Mouse (Mus musculus): ENCODE results near the gene Slc45a3. TPM values are rescaled to one million over a fixed set of nuclear protein-coding genes. Genes with fewer than 3 reads are reported as not detected.

Gene Slc45a3
- polyA plus RNA-seq, 1 experiment from 2014 or later = 2.1 TPM

DNA sequence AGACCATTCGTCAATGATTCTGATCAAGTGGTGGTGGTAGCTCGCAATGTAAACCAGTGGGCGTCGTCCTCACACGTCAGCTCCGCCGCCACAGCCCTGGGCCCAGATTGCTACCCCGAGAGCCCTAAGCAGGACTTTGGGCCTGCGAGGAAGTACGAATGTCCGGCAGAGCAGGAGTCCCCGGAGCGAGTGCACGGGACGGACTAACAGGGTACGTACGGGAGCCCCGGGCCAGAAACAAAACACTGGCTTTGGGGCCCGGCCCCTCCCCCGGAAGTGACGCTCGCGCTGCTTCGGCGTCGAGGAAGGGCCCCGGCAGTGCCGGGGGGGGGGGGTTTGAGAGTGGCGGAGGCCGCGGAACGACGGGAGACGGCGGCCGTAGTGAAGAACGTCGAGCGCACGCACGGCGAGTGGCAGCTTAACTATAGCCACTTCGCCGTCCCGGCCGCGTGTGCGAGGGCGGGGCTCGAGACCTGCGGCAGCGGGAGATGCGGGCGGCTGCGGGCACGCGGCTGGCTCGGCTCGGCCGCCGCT lies 44.6 kb downstream of the Slc45a3 start, which contains the start of gene Elk4:
Gene Elk4, plus strand, starts transcription at position 326 of the 534 bp plus-strand sequence.
- H3K9ac ChIP-seq (ENCODE audit: low read length) = peak within 1 kb of the TSS; percentile 99
- H3K27ac ChIP-seq (ENCODE audit: low read depth) = peak within 1 kb of the TSS; percentile 100
- peak within 1 kb of the TSS; percentile 83 for H3K4me2 ChIP-seq (ENCODE audit: low read length)
- H3K4me1 ChIP-seq (replicated peaks; ENCODE audit: control insufficient read depth, insufficient read depth, low read length) = peaks cover 12% of the 10 kb centered on the region
- no peaks in the 10 kb centered on the region for H3K9me3 ChIP-seq (ENCODE audit: control insufficient read depth, low read length)
- peak within 1 kb of the TSS; percentile 85 for H3K4me3 ChIP-seq (ENCODE audit: low read depth, low read length)
- no peaks in the 10 kb centered on the region for H3K36me3 ChIP-seq (ENCODE audit: control insufficient read depth, insufficient read depth, low read length)
- WGBS = under 1% methylated on average over 52 of the region's 61 CpGs
- H3K27me3 ChIP-seq (replicated peaks; ENCODE audit: control insufficient read depth, insufficient read depth, low read length) = no peaks in the 10 kb centered on the region
- DNase-seq (ENCODE audit: low spot score) = peak; percentile 98
- peak; percentile 89 for ATAC-seq (replicated peaks; ENCODE audit: low FRiP score, low TSS enrichment, low read depth)

DNA sequence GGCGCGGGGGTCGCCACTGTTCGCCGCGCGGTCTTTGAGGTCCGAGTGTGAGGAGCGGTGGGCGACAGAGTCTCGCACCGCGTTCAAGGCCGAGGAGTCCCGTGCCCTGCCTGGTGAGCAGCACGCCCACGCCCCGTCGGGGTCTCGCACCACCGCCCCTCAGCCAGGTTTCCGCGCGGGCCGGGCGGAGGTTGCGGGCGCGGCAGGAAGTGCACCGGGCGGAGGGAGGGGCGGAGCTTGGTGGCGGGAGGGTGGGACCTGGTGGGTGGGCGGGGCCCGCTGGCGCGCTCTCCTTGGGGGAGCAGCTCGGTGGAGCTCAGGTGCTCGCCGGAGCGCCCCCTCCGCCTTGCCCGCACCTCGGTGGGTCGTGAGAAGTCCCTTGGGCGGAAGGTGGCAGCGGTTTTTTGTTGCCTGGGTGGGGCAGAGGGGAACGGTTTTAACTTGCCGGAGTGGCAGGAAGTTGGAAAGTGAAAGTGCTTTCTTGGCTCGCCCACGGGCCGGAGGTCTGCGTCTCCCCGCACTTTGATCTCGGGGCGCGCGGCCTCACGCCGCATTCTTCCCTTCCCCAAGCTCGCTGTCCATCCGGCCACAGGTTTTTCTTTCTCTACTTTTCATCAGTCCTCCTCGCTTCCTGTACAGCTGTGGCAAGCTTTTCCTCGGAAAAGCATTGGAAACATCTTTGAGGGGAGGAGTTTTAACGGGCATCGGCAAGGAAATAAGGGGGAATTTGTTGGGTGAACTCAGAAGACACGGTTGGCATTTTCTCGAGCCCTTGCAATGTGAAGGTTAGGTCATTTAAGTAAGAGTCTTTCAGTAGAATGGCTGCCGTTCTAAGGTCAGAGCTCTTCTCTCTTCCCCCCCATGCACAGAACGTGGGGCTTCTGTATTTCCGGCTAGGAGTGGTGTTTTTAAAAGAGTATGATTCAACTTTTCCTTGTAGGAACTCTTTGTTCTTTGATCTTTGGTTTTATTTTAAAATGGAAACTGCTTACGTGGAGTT lies 45.4 kb downstream of the Slc45a3 start:
- peak; percentile 96 for DNase-seq (ENCODE audit: low spot score)
- peak; percentile 90 for ATAC-seq (replicated peaks; ENCODE audit: low FRiP score, low TSS enrichment, low read depth)
- peak overlapping the region; percentile 85 for H3K4me3 ChIP-seq (ENCODE audit: low read depth, low read length)
- peaks cover 12% of the 10 kb centered on the region for H3K4me1 ChIP-seq (replicated peaks; ENCODE audit: control insufficient read depth, insufficient read depth, low read length)
- H3K36me3 ChIP-seq (ENCODE audit: control insufficient read depth, insufficient read depth, low read length) = no peaks in the 10 kb centered on the region
- peak overlapping the region; percentile 100 for H3K27ac ChIP-seq (ENCODE audit: low read depth)
- peak overlapping the region; percentile 83 for H3K4me2 ChIP-seq (ENCODE audit: low read length)
- H3K9me3 ChIP-seq (ENCODE audit: control insufficient read depth, low read length) = no peaks in the 10 kb centered on the region
- no peaks in the 10 kb centered on the region for H3K27me3 ChIP-seq (replicated peaks; ENCODE audit: control insufficient read depth, insufficient read depth, low read length)
- H3K9ac ChIP-seq (ENCODE audit: low read length) = peak overlapping the region; percentile 99
- whole genome bisulfite sequencing = under 1% methylated on average over 70 of the region's 72 CpGs

DNA sequence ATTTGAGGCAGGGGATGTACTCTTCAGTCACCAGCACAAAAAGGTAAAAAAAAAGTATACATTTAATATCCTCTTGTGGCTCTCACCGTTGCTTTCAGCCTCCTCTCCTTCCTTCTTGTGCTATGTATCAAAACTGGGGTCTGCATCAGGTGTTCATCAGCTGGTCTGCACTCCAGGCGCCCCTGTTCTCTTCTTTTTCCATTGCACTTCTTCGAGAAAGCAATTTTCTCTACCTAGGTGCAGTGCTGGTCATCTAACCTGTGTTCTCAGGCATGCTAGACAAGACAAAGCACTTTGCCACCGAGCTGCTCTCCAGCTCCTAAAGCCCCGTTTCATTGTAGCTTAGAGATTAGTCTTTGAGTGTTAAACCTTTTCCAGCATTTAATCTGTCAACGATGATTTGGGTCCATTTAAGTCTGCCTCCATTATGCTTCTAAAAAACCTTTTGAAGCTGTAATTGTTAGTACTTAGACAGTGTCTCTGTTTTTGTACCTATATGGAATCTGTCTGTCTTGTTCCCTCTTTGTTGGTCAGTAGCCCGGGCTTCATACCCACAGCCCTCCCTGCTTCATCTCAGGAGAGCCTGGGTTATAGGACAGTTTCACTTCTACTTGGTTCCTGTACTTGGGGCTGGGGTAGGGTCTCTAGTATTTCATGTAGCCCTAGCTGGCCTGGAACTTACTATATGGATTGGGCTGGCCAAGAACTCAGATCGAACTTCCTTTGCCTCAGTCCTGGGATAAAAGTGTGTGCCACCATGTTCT lies 46.3 kb downstream of the Slc45a3 start:
- Histone ChIP-seq H3K9me3 (ENCODE audit: control insufficient read depth, low read length) (no peaks in the 10 kb centered on the region), H3K4me1 (replicated peaks; ENCODE audit: control insufficient read depth, insufficient read depth, low read length) (peaks cover 12% of the 10 kb centered on the region), H3K27me3 (replicated peaks; ENCODE audit: control insufficient read depth, insufficient read depth, low read length) (no peaks in the 10 kb centered on the region), H3K4me3 (ENCODE audit: low read depth, low read length) (peak overlapping the region; percentile 85), H3K4me2 (ENCODE audit: low read length) (peak overlapping the region; percentile 83), H3K27ac (ENCODE audit: low read depth) (no peak overlapping the region; the same call in 1 of the 2 replicates), H3K9ac (ENCODE audit: low read length) (peak overlapping the region; percentile 99), H3K36me3 (ENCODE audit: control insufficient read depth, insufficient read depth, low read length) (no peaks in the 10 kb centered on the region)
- DNase-seq (ENCODE audit: low spot score) = no peak
- 39% methylated on average over 8 of the region's 8 CpGs for WGBS
- no peak for ATAC-seq (replicated peaks; ENCODE audit: low FRiP score, low TSS enrichment, low read depth)

DNA sequence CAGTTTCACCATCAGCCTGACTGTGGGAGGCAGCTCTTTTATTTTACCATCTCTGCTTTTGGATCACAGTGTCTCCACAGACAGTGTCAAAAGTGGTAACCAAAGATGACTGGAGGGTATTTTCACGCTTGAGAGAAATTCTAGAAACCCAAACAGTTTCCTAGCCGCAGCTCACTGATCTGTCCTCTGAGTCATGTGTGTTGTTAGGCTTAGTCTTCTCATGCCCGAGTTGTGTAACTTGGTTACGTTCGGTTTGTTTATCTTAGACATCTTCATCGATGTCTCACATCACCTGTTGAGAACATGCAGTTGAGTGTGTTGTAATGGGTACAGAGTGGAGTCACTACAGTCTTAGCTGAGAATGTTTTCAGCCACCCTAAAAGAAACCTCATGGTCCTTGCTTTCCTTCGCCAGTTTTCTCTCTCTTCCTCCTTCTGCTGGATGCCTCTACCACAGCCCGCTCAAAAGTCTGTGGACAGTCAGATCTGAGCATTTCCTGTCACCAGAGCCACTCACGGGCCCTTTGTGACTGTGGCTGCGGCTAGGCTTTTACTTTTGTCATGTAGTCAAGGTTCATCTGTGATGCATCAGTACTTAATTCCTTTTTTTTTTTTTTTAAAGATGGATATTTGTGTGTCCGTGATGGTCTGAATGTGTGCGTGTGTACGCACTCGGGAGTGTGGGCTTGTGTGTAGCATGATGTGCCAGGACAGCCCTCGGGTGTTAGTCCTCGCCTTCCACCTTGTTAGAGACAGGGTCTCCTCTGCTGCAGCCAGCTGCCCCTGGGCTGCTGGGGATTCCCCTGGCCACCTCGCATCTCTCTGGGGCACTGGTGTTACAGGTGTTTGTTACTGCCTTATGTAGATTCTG lies 48.1 kb downstream of the Slc45a3 start:
- no peak overlapping the region for H3K9ac ChIP-seq (ENCODE audit: low read length)
- peaks cover 12% of the 10 kb centered on the region for H3K4me1 ChIP-seq (replicated peaks; ENCODE audit: control insufficient read depth, insufficient read depth, low read length)
- H3K27me3 ChIP-seq (replicated peaks; ENCODE audit: control insufficient read depth, insufficient read depth, low read length) = no peaks in the 10 kb centered on the region
- WGBS = 82% methylated on average over 17 of the region's 17 CpGs
- no peak for ATAC-seq (replicated peaks; ENCODE audit: low FRiP score, low TSS enrichment, low read depth)
- no peak for DNase-seq (ENCODE audit: low spot score)
- H3K4me2 ChIP-seq (ENCODE audit: low read length) = no peak overlapping the region
- peaks cover 17% of the 10 kb centered on the region for H3K36me3 ChIP-seq (ENCODE audit: control insufficient read depth, insufficient read depth, low read length)
- H3K27ac ChIP-seq (ENCODE audit: low read depth) = no peak overlapping the region
- H3K9me3 ChIP-seq (ENCODE audit: control insufficient read depth, low read length) = no peaks in the 10 kb centered on the region
- no peak overlapping the region for H3K4me3 ChIP-seq (ENCODE audit: low read depth, low read length)

DNA sequence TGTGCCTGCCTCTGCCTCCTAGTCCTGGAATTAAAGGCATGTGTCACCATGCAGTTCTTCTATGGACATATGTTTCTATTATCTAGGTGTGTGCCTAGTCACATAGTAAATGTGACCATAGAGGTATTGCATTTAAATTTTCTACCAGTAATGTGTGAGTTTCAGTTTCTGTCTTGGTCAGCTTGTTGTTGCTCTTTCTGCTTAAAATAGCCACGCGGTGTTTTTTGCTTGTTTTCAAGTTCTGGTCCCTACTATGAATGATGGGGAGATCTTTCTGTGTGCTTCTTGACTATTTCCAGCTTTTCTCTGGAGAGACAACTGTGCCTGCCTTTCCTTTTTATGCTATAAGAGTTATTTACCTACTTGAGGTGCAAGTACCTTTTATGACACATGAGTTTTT lies 49.0 kb downstream of the Slc45a3 start:
- Histone ChIP-seq H3K9me3 (ENCODE audit: control insufficient read depth, low read length) (no peaks in the 10 kb centered on the region), H3K4me3 (ENCODE audit: low read depth, low read length) (no peak overlapping the region), H3K36me3 (ENCODE audit: control insufficient read depth, insufficient read depth, low read length) (peaks cover 17% of the 10 kb centered on the region), H3K9ac (ENCODE audit: low read length) (no peak overlapping the region), H3K27ac (ENCODE audit: low read depth) (no peak overlapping the region), H3K4me1 (replicated peaks; ENCODE audit: control insufficient read depth, insufficient read depth, low read length) (peaks cover 12% of the 10 kb centered on the region), H3K27me3 (replicated peaks; ENCODE audit: control insufficient read depth, insufficient read depth, low read length) (no peaks in the 10 kb centered on the region), H3K4me2 (ENCODE audit: low read length) (no peak overlapping the region)
- WGBS = 70% methylated on average over 2 of the region's 2 CpGs
- ATAC-seq (replicated peaks; ENCODE audit: low FRiP score, low TSS enrichment, low read depth) (no peak), DNase-seq (ENCODE audit: low spot score) (no peak)

DNA sequence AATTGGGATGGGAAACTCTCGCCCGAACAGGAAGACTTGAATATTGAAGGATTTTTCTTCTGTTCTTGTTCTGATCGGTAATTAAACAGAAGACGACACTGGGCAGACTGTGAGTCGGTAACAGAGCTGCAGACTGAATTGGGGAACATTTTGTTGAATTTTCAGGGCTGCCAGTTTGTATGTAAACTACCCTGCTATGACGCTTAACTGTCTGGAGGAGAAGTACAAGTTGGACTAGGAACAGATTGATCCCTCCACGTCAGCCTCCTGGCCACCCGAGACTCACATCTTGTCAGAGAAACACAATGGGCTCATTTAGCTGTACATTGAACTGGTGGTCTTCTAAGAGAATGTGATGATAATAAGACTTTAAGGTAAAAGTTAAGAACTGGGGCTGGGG lies 50.1 kb downstream of the Slc45a3 start:
- Histone ChIP-seq H3K4me1 (replicated peaks; ENCODE audit: control insufficient read depth, insufficient read depth, low read length) (peaks cover 12% of the 10 kb centered on the region), H3K27ac (ENCODE audit: low read depth) (no peak overlapping the region), H3K9ac (ENCODE audit: low read length) (no peak overlapping the region), H3K4me2 (ENCODE audit: low read length) (no peak overlapping the region), H3K36me3 (ENCODE audit: control insufficient read depth, insufficient read depth, low read length) (peaks cover 25% of the 10 kb centered on the region), H3K9me3 (ENCODE audit: control insufficient read depth, low read length) (no peaks in the 10 kb centered on the region), H3K27me3 (replicated peaks; ENCODE audit: control insufficient read depth, insufficient read depth, low read length) (no peaks in the 10 kb centered on the region), H3K4me3 (ENCODE audit: low read depth, low read length) (no peak overlapping the region)
- DNase-seq (ENCODE audit: low spot score) = no peak
- WGBS = 79% methylated on average over 8 of the region's 8 CpGs
- ATAC-seq (replicated peaks; ENCODE audit: low FRiP score, low TSS enrichment, low read depth) = no peak

DNA sequence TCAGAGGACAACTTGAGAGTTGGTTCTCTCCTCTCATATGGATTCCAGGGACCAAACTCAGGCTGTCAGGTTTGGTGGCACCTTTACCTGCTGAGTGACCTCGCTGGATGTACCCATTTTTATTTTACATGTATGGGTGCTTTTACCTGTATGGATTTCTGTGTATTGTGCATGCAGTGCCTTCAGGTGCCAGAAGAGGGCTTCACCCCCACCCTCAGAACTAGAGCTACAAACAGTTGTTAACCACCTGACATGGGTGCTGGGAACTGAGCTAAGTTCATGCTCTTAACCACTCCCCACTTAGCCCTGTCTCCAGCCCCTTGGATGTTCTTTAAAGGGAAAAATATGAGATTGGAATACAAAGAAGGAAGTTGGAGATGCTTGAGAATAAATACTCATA lies 52.0 kb downstream of the Slc45a3 start:
- peaks cover 44% of the 10 kb centered on the region for H3K36me3 ChIP-seq (ENCODE audit: control insufficient read depth, insufficient read depth, low read length)
- no peak overlapping the region for H3K4me2 ChIP-seq (ENCODE audit: low read length)
- no peak overlapping the region for H3K9ac ChIP-seq (ENCODE audit: low read length)
- H3K4me1 ChIP-seq (replicated peaks; ENCODE audit: control insufficient read depth, insufficient read depth, low read length) = peaks cover under 1% of the 10 kb centered on the region; the same call in 1 of the 2 replicates
- 90% methylated on average over 1 of the region's 1 CpGs for WGBS
- ATAC-seq (replicated peaks; ENCODE audit: low FRiP score, low TSS enrichment, low read depth) (no peak), DNase-seq (ENCODE audit: low spot score) (no peak)
- no peaks in the 10 kb centered on the region for H3K27me3 ChIP-seq (replicated peaks; ENCODE audit: control insufficient read depth, insufficient read depth, low read length)
- no peak overlapping the region for H3K4me3 ChIP-seq (ENCODE audit: low read depth, low read length)
- H3K9me3 ChIP-seq (ENCODE audit: control insufficient read depth, low read length) = no peaks in the 10 kb centered on the region
- no peak overlapping the region for H3K27ac ChIP-seq (ENCODE audit: low read depth)

DNA sequence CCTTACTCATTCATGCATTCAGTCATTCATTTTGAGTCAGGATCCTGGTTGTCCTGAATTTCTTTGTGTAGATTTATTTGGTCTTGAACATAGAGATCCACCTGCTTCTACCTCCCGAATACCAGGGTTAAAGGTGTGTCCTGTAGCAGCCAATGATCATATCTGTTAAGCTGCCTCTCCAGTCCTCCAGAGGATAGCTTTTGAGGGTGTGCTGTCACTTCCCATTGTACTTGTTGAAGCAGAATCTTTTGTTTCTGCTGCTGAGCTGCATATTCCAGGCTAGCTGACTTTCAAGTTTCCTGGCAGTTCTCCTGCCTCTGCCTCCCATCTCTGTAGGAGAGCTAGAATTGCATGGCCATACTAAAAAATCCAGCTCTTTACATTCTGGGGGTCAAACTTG lies 53.9 kb downstream of the Slc45a3 start:
- no peak overlapping the region for H3K4me3 ChIP-seq (ENCODE audit: low read depth, low read length)
- no peaks in the 10 kb centered on the region for H3K4me1 ChIP-seq (replicated peaks; ENCODE audit: control insufficient read depth, insufficient read depth, low read length)
- peaks cover 57% of the 10 kb centered on the region for H3K36me3 ChIP-seq (ENCODE audit: control insufficient read depth, insufficient read depth, low read length)
- ATAC-seq (replicated peaks; ENCODE audit: low FRiP score, low TSS enrichment, low read depth) = no peak
- no peak overlapping the region for H3K4me2 ChIP-seq (ENCODE audit: low read length)
- 100% methylated on average over 1 of the region's 1 CpGs for WGBS
- H3K27ac ChIP-seq (ENCODE audit: low read depth) = no peak overlapping the region
- H3K9ac ChIP-seq (ENCODE audit: low read length) = no peak overlapping the region
- no peaks in the 10 kb centered on the region for H3K9me3 ChIP-seq (ENCODE audit: control insufficient read depth, low read length)
- DNase-seq (ENCODE audit: low spot score) = no peak
- no peaks in the 10 kb centered on the region for H3K27me3 ChIP-seq (replicated peaks; ENCODE audit: control insufficient read depth, insufficient read depth, low read length)

Measured in intestine, embryonic 14.5 days (tissue).